Mouse (Mus musculus) cerebellum, postnatal 36 days (tissue): Measurements from ENCODE around the gene Ttc28.
A peak's percentile ranks its signal among the peaks of the same experiment; 100 is the strongest.

Source experiments
- DNase-seq, 2 experiments: peaks; one replicate each; pipeline ENCODE4 v3.0.0; 2021 to 2022; ENCODE audit warnings: mixed read lengths in 2 of 2

Gene Ttc28

DNA sequence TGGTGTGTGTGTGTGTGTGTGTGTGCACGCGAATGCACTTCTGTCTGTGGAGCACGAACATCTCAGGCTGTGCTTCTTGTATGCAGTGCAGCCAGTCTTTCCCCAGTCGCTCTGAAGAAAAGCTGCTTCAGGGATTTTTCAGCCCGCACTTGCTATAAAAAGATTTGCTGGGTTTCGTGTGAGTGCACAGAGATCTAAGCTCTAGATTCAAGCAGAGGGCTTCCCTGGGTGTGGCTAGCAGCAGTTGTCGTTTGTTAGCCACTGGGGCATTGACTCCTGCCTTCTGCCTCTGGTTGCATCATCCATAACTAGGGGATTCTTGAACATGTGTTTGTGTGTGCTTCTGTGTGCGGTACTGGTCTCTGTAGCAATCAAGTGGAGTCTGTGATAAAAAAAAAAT lies 175.9 kb downstream of the Ttc28 start:
- DNase-seq, result no peak

DNA sequence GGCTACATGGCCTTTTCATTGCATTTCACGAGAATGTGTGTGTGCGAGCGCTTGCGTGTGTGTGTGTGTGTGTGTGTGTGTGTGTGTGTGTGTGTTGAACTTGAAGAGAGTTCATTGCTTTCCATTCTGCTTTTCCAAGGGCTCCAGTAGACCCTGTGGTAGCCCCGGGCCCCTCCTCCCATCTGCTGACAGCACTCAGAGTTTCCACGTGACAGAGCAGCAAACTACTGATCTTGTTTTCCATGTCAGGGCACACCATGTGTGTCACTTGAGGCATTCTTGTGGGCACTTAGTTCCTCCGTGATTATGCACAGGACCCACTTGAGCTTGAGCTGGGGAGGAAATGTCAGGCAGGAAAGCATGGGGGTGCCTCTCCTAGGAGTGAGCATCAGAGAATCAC lies 177.5 kb downstream of the Ttc28 start:
- no peak for DNase-seq

DNA sequence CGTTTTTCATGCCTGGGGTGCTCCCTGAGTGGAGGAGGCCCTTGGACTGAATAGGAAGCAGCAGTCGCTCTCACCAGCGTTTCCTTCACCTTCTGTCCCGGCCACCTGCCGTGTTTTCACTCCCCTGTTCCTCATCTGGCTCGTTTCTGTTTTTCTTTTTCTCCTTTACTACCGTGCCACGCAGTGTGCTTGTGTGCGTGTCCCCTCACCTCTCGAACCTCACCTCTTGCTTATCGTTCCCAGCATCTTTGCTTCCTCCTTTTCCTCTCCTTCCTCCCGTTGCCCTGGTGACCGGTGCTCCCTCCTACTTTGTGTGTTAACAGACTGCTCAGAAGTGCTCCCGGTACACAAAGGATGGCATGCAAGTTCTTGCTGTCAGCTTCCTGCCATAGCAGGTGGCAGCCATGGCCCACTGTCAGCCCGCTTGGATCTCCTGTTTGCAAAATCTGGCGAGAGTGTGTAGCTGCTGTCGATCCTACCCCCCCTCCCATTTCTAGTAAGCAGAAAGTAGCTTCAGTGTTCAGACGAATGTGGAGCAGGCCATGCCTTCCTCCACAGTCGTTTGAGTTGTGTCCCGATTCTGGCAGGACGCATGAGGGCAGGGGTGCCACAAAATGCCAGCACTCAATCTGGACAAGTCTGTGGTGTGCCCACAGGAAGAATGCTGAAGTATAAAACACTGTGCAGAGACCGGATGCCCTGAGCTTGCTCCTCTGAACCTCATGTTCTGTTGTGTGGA lies 179.0 kb downstream of the Ttc28 start:
- peak; percentile 36 to 42 for DNase-seq

DNA sequence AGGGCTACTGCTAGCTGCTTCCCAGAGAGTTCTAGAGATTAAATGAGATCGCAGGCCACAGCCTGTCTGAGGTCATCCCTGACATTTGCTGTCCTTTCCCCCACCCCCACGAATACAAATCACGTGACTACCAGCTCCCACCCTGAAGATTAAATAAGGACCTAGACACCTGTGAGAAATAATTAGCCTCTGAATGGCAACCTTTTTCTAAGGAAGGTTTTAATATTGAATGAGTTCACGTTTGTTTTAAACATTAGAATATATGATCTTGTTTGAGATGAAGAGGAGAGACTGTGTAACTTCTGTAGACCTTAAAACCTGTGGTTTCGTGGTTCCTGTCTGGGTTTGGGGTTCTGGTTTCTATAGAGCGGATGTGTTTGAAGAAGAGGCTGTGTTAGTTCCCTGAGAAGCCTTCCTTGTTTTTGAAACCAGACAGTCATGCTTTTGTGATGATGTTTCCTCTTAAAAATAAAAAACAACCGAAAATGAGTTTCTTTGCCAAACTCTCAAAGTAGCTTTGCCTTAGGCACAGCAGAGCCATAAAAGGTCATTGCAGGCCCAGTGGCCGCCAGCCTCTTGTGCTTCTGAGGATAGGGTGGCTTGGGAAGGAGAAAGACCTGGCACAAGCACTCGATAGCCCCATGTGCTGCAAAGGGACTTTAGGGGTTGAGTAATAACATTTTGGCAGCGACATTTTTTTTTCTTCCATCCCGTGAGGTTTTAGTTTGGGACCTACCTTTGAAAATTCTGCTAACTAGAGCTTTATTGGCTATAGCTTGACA lies 179.7 kb downstream of the Ttc28 start:
- DNase-seq, result no peak

DNA sequence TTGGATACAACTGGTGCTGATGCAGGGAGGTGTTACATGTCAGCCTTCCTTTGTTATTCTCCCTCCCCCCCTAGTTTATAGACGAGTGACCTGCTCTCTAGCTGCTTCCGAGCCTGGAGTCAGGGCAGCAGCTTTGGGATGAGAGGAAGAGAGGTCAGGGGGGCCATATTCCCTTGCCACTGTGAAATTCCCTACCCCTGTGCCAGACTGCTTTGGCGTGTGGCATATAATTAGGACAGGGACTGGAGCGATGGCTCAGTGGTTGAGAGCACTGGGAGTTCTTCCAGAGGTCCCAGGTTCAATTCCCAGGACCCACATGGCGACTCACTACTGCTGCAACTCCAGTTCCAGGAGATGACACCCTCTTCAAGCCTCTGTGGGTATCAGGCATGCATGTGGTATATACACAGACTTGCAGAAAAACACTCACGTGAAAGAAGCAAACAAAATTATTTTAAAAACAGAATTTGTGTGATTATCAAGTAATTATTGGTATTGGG lies 180.7 kb downstream of the Ttc28 start:
- no peak for DNase-seq

DNA sequence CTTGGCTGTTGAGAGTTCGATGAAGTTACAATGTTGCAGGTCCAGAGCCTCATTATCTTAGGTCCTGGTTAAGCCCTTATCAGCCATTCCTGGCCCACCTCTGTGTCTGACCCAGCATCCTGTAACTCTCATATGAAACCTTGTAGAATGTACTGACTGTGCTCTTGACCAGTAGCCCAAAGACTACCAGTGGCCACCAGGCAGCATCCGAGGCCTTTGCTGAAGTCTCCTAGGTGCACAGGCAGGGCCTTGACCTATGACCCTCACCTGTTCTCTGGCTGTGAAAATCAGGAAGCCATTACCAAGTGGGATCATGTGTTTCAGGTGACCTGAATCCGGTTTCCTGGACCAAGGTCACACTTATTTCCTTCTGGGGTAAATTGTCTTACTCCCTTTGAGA lies 183.6 kb downstream of the Ttc28 start:
- no peak for DNase-seq

DNA sequence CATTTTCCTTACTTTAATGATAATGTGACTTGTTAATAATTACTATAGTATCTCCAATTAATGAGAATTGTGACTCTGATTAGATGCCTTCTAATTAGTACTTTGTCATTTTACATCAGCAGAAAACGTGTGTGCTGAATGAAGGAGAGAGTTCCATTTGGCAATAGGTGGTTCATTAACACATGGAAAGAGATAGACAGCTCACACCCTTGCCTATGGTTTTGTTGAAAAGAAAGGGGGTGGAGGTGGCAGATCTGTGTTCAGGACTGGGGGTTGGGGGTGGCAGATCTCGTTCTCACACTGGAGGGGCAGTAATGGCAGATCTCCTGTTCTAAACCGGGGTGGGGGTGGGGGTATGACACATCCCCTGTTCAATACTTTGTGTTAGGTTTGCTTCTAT lies 184.4 kb downstream of the Ttc28 start:
- no peak for DNase-seq

DNA sequence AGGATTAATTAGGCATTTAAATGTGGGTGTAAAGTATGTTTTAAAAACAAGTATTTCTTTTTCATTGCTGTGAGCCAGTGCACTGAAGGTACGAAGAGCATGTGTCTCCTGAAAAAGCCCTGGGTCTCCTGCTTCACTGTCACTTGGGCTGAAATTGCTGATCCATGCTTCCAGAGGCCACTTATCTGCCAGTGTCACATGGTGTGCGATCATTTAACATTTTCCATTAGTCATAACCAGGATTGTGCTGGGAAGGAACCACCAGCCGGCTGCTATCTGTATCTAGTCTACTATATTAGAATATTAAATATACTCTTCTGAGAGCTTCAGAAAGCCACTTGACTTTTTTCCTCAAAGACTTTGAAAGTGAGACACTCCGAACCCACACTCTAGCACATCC lies 186.2 kb downstream of the Ttc28 start:
- DNase-seq, result no peak

DNA sequence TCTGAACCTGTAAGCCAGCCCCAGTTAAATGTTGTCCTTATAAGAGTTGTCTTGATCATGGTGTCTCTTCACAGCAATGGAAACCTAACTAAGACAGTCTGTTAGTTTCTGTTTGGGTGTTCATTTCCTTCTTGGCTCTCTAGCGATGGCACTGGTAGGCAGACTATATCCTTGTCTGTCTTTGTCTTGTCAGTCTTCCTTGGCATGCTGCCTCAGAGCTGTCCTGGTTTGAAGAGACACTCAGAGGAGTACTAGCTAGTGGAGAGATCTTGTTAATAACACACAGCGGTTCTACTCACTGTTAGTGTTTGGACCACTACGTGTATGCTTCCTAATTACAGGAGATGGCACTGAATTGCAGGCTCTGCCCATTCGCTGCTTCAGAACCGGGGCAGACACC lies 189.9 kb downstream of the Ttc28 start:
- no peak for DNase-seq

DNA sequence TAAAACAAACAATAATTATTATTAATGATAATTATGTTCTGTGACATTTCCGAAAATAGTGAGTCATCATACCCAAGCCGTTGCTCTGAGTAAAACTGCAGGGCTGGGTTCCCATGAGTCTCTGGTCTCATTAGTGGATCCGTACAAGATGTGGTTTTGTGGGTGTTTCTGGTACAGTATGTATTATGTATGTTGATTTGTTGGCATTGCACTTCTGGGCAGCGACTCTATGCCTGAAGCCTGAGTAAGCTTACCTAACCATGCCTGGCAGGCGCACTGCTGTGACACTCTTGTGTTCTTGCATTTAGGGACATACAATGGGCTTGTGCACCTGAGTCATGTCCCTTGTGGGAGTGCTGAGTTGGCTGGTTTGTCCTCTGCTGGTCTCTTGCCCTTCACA lies 190.3 kb downstream of the Ttc28 start:
- DNase-seq, result no peak

DNA sequence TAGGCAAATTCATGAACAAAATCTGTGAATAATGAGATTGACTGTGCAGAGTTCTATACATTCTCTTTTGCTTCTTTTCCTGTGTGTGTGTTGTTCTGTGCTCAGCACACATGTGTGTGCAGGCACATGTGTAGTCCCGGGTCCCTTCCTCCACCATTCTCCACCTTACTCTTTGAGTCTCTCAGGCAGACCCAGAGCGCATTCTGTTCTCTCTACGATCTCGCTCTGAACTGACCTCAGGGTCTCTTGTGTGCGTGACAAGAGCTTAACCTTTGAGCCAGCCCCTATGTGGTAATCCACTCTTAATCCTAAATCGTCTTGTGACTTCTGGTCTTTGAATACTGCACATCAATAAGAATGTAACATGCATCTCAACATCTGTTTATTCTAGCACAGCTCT lies 190.8 kb downstream of the Ttc28 start:
- DNase-seq, result no peak

DNA sequence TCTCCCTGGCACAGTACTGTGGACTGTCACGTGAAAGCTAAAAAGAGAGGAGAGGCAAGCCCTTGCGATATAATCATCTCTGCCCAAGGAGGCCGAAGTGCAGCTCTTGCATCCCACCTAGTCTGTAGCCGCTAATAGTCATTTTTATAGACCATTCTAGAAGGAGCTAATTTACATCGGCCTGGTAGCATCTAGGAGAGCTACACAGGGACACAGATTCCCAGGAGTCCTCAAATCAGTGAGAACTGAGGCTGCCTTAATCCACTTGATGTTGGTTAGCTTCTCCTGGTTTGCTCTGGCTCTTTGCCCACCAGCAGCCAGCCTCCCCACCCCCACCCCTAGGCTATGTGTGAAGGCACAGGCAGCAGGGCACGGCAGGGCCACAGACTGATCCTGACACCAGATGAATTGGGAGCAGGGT lies 193.7 kb downstream of the Ttc28 start:
- no peak for DNase-seq

DNA sequence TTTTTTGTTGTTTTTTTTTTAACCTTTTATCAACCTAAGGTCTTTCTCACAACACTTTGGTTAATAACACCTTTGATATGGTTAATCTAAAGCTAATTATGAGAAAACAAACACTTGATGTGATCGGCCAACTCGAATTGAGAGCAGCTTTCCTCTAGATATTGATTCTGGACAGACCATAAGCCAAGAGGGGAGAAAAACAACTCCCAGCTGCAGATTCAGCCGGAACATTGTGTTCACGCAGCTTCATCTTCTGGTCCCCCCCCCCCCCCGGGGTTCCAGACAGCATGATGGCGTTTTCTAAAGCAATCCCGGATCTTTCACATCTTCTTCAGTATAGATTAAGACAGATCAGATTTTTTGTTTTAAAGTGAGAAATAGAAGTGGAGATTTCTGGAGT lies 194.4 kb downstream of the Ttc28 start:
- no peak for DNase-seq

DNA sequence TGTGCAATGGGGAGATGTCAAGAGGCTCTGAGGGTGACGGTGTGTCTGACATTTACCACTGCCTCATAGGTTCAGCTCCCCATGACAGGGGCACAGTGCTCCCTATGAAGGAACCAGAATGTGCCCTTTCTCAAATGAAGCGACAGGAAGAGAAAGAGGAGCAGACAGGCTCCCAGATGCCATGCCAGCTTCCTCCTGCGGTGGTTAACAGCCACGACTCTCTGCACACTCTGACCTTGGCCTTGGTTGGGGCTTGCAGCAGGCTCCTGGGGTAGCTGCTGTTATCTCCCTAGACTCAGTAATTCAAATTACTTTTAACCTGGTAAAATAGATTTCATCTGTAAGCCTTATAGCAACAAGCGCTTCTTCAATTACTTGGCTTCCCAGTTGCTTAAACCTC lies 196.2 kb downstream of the Ttc28 start:
- DNase-seq, result no peak

DNA sequence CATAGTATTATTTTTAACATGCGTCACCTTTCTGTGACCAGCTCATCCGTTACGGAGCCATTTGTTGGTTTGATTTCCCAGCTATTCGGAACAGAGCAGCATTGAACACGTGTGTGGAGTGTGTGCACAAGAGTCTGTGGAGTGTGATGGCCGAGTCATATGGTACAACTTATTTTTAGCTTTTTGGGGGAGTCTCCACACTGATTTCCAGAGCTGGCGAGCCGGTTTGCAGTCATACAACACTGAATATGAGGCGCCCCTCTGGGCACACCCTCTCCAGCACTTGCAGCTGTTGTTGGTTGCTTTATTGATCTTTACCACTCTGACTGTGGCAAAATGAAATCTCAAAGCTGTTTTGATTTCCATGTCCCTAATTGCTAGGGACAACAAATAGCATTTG lies 197.7 kb downstream of the Ttc28 start:
- DNase-seq, result no peak

DNA sequence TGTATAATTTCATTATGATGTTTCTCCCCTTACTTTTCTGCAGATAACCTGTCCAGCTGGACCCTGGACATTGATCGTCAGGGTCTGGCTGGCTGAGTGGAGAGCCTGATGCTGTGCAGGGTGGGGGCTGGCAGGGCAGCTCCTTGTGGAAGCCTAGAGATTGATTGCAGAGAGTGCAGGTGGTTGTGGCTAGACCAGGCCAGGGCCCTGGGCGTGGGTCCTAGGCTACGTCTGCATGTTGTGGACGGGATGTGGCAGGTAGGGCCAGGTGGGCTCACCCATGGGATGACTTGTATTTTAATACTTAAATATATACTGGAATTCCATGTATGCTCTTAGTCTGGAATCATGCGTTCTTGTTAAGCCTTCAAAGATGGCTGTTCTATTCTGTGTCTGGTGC lies 201.0 kb downstream of the Ttc28 start:
- no peak for DNase-seq

DNA sequence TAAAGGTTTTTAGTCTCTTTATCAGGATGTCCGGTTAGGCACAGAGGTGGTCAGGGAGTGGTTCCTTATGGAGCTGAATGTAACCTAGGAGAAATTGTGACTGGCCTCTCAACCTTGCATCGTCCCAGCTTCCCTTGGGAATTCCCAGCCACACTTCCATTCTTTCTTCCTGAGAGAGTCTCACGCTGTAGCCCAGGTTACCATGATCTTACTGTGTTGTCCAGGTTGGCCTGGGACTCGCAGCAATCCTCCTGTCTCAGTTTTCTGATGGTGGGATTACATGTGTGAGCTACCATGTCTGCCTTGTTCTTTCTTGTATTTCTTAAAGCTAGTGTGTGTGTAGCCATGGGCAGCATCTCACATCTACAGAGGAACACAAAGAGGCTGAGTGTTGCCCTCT lies 206.2 kb downstream of the Ttc28 start:
- no peak for DNase-seq

DNA sequence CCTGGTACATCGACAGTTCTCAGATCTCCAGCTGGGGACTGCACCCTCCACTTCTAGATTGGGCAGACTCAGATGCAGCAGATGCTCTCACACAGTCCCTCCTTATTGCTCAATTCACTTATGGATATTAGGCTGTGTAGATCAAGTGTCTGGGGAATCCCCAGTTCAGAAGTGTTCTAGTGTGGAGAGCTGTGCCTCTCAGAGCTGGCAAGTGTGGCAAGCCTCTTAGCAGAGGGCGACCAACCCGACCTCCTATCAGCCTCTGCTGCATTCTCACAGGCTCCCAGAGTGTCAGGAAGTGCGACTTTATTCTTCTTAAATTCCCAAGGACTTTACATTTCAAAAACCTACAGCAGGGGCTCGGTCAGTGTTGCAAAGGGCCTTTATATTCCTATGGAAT lies 217.1 kb downstream of the Ttc28 start:
- DNase-seq, result no peak

DNA sequence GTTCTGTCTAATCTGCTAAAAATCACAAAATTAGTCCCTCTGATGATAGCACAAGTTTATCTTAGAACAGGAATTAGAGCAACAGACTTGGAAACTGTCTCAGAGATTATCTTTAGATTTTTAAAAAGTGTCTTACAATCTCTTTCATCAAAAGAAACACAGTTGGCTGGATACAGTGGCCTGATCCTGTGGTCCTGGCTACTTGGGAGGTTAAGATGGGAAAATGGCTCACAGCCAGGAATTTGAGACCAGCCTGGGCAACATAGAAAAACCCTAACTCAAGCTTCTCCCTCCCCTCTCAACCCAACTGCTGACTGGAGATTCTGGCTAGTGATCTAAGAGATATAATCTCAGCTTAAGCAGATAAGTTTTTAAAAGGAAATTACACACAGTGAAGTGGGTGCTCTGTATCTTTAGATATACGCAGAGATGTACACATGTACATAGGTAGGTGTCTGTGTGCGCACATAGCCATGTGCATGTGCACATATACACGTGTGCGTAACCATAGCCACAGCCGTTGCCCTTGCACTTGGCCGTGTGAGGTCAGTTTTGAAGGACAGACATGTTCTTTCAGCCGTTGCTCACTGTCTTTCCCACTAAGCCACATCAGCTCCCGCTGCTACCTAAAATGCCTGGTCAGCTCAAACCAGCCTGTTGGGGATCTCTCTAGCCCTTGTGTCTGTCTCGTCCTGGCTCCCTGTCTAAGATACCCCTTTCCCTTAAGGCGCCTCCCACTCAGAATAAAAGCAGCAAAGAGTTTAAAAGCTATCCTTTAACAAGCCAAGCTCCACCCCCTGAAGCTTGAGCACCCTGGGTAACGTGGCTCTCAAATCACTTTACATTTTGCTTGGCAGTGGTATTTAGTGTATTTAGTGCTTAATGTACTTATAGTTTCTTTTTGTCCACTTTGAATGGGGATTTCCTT lies 217.9 kb downstream of the Ttc28 start:
- DNase-seq, result no peak

DNA sequence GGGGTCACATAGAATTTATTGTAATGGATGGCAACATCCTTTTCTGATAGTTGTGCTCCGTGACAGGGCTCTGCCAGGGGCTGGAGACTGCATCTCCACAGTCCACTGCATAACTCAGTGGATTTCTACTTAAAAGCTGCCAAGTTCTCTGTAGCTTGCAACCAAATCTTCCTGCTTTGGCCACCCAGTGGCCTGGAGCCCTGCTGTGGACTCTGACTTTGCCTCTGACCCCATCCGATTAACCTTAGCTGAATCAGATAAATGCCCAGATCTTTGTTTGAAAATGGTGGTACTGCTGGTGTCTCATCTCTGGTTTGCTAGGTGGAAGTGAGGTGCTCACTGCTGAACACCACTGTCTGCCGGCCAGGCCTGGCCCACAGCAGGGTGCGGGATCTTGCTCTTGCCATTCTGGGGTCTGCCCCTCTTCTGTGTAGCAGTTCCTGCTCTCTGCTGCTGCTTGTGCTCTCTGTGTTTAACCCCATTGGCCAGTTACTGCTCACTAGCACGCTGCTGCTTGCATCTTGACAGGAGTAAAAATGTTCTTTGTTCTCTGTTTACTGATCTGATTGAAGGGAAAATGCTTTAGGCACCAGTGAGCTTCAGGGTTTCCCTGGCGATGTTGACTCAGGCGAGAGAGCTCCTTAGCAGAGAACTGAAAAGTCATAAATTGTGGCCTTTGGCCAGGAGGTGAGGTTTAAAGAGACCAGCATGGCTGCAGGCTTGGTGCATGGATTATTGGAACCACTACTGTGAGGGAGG lies 219.1 kb downstream of the Ttc28 start:
- no peak for DNase-seq

DNA sequence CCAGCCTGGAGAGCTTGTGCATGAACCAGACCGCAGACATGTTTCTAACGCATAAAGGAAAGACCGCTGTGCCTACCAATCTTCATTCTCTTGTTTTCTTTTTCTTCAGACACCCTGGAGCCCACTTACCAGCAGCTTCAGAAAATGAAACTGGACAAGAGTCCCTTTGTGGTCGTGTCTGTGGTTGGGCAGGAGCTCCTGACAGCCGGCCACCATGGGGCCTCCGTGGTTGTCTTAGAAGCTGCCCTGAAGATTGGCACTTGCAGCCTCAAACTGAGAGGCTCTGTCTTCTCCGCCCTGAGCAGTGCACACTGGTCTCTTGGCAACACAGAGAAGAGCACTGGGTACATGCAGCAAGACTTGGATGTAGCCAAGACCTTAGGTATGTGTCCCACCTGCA lies 221.0 kb downstream of the Ttc28 start:
- no peak for DNase-seq

DNA sequence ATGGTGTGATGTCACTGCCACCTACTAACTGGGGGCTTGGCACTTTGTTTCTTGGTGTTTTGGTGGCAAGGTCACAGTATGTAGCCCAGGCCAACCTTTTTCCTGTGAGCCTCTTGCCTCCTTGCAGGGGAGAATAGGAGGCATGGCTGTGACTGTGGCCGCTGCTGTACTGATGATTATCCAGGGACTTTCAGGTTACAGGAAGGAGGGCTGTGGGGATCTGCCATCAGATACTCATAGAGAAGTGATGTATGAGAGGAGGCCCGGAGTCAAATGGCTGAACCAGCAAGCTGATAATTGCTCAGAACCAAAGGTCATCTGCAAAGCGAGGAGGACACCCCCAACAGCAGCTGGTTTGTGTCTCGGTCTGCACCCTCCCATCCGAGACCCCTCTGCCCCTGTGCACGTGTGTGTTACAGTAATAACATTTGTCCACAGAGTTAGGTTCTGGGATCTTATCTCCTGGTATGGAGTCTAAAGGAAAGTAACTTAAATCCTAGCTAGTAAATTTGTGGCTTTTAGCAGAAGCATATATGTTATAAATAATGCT lies 221.9 kb downstream of the Ttc28 start:
- no peak for DNase-seq
